Mouse (Mus musculus) skeletal muscle tissue, adult 2 months (tissue): Measurements from ENCODE around the gene Ecsit.
A peak's percentile ranks its signal among the peaks of the same experiment; 100 is the strongest.
"Not testable (repeated sequence)": the region's sequence is repeated elsewhere in the genome, so short reads cannot be mapped to it uniquely, and the experiment has no call there.

Experiments used
- DNase-seq: peaks from one replicate; pipeline ENCODE4 v3.0.0-alpha.2; 2012; ENCODE audit warnings: low read depth, low spot score

Gene Ecsit

DNA sequence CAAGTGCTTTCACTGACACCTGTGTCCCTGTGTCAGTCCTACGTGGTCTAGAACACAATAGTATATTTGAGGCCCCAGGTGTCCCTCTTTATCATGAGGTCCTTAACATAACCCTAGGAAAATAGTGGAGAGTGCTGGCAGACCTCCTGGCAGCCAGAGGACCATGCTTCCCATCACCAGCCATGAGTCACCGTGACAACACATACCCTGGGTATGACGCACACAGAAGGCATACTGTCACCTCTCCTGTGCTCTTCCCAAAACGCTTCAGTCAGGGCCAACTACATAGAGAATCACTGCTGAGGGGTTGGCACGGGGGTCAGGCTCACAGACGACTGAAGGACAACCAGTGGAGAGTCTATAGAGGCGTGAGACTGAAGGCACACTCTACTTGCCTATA is 4.7 kb upstream of the Ecsit start:
- no peak for DNase-seq

DNA sequence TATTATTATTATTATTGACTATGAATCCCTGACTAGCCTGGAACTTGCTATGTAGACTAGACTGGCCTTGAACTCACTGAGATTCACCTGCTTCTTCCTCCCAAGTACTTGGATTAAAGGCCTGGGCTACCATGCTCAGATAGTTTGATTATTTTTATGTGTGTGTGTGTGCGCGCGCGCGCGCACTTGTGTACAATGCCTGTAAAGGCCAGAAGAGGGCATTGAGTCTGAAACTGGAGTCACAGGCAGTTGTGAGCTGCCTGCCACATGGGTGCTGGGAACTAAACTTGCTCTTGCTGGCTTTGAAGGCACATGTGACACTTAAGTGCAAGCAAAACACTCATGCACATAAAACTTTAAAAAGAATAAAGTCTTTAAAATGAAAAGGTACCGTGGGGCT is 4.0 kb upstream of the Ecsit start:
- DNase-seq = no peak

DNA sequence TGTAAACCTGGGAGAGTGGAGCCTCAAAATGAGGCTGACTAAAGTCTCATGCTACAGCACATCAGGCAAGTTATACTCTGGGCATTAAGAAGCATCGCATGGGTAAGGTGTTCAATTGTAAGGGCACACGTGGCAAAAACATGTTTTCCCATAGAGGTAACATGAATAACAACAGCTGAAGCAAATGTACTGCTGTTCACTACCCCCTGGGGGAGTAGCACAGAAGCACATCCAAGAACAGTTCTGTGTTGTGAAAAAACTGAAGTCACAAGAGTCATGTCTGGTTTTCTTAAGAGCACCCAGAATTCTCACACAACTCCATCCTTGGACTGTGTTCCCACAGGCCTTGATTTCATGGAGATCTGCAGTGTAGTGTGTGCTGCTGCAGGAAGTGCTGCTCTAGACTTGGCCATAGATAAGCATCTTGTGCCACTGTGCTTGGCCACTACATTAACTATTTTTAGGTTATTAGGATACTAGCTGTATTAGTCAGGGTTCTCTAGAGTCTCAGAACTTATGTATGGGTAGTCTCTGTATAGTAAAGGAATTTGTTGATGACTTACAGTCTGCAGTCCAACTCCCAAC is 1.9 kb upstream of the Ecsit start:
- no peak for DNase-seq

DNA sequence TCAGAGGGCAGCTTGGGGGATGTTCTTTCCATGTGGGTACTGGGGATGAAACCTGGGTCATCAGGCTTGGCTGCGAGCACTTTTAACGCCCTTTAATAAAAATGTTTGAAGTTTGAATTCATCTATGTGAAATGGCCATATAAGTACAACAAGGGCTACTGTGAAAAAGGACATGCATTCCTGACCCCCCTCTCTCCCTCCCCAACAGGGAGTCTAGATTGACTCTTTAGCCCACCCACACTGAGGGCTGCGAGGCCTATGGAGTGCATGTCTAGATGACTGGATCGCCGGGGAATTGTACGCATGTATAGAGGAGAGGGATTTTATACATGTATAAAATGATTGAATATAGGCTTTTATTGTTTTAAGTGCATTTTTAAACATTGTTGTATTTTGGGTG is 774 bp upstream of the Ecsit start:
- DNase-seq = no peak

DNA sequence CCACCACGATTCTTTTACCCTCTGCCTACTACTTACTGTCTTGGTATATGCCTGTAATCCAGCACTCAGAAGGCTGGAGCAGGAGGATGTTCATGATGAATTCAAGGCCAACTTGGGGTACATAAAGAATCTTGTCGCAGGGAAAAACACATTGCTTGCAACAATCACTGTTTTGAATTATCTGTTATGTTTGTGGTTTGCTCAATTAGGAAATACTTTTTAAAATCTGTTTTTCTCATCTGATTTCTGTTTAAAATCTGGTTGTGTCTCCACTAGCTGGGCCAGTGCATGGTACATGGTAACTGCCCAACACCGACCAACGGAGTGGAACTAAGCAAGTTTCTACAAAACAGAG is 594 bp downstream of the Ecsit start:
- DNase-seq = no peak

DNA sequence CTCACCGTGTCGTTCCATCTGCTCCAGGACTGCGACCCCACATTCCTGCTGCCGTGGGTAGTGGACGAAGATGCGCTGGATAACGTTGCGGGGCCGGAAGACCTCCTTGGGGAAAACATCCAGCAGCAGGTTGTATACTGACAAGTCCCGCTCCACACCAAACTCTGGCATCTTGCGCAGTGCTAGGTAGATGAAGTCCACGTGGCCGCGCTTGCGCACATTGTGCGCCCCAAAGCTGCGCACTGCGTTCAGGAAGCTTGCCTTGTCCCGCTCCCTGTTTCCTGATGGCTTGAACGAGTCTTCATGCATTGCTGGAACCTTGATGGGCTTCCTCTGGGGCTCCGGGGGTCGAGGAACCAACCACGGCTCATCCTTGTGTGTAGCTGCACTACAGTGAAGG is 9.0 kb downstream of the Ecsit start:
- DNase-seq = no peak

DNA sequence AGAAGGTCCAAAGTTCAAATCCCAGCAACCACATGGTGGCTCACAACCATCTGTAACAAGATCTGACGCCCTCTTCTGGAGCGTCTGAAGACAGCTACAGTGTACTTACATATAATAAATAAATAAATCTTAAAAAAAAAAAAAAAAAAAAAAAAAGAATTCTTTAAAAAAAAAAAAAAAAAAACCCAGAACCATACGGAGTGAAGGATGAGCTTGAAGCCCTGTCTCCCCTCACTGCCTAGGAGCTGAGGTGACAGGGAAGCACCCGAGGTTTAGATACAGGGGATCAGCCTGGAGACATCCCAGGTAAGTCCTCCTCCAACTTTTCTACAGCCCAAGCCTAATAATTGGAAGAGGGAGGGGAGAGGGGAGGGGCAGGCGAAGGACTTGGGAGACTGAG is 9.5 kb downstream of the Ecsit start:
- not testable (repeated sequence) for DNase-seq

DNA sequence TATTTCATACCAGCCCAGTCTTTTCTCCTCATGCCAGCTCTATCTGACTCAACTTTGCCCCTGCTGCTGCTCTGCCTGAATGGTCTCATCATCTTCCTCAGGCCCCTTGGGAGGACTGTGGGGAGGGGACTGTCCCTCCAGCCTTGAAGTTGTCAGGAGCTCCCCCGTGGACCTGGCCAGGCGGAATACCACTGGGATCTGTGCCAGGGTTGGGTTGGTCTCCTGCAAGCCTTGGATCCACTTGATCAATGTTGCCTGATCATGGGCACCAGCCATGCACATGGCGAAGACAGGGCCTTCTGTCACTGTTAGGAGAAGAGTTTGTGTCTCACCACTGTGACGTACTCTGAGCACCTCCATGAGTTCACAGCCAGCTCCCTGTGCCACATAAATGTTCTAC is 13.0 kb downstream of the Ecsit start:
- DNase-seq = no peak

DNA sequence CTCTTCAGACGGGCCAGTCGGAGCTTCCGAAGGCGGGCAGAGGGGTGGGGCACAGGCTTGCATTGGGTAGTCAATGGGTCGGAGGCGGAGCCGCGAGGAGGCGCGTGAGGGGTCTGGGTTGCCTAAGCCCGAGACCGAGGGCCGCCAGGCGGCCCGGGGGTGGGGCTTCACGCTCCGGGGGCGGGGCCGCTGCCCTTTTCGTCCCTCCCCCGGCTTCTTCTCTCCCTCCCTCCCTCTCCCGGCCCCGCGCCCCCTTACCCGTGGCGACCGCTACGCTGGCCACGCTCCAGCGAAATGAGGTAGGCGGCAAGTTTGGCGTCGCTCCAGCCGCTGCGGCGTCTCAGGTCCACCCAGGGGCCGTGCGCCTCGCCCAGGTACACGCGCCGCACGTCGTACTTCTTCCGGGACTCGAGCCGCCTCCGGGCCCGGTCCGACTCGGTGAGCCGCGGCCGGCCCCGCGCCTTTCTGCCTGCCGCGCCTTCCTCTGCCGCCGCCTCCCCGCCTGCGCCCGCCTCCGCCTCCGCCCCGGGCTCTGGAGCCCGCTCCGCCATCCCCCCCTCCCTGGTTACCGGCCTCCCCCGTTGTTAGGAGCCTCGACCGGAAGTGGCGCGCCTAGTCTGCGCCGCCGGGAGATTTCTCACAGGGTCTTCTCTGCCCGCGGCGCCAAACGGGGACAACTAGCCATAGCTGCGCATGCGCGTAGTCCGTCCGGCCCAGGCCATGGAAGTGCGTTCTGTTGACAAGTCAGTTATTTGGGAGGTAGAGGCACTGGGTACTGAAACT is 14.3 kb downstream of the Ecsit start, which contains the start of the genes Gm49318 and Zfp653:
Gm49318 (minus strand) TSS at position 469 of the 783 bp plus-strand sequence.
Zfp653 (minus strand) TSS at position 586 of the 783 bp plus-strand sequence.
- DNase-seq = peak; percentile 97

DNA sequence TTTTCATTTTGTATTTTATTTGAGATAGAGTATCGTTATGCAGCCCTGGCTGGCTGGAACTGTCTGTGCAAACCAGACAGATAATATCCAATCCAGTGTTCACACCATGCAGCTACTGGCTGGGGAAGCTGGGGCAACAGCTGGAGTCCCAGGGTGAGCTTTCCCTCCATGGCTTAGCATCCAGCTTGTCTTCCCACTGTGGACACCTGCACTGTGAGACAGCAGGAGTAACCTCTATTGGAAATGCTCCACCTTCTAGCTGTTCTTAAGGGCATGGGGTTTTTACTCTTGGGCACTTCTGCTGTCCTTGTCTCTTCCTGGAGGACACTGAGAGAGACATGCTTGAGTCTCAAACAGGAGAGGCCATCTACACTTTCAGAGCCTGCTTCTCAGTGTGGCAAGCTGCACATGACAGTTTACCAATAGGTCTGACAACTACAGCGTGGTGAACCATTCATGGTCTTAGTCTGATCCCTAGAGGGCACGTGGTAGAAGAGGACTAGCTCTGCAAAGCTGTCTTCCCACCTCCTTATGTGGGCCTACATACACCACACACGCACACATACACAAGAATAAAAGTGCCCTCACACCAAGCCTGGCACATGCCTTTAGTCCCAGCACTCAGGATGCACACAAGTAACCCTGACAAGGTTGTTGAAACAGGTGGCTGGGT is 15.2 kb downstream of the Ecsit start:
- no peak for DNase-seq

DNA sequence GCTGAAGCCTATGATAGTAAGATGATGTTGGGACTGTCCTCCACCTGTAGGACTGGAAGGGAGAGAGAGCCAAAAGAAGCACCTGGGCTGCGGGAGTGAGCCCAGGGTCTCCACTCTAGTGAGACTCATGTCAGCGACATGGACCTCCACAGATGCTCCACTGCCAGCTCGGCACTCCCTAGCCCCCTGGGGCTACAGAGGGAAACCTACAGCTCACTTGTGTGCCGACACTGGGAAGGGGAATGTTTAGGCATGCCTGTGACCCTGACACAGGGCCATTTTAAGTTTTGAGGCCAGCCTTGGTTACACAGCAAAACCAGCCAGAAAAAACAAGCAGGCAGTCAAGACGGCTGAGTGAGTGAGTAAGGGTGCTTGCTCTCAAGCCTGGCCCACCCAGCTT is 18.0 kb downstream of the Ecsit start:
- no peak for DNase-seq

DNA sequence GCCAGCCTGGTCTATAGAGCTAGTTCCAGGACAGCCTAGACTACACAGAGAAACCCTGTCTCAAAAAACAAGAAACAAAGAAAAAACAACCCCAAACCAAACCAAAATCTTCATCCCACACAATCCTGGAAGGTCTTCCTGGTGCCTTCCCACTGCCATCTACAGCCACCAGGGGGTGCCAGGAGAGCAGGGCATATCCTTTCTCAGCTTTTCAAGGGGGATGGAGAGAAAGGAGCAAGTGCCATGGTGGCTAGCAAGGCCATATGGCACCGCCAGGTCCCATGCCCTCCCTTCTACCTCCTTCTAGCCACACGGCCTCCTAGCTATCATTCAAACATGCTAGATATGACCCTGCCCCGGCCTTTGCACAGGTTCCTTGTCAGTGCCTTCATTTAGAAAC is 18.8 kb downstream of the Ecsit start:
- DNase-seq = no peak

DNA sequence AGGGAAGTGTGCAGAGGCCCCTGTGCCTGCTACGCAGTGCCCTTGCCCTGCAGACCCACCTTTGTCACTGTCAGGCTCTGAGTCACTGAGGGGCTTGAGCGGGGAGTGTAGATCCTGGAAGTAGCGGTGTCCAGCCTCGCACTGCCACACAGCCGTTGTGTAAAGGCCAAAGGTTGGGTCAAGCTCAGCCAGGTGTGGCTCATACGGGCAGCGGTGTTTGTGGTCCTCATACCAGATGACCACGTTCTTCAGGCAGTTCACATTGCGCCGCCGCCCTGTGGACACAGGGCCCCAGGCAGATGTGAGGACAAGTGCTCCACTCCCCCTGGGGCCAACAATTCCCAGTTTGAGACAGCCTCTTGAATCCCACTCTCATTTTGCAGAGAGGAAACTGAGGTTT is 19.6 kb downstream of the Ecsit start:
- no peak for DNase-seq

DNA sequence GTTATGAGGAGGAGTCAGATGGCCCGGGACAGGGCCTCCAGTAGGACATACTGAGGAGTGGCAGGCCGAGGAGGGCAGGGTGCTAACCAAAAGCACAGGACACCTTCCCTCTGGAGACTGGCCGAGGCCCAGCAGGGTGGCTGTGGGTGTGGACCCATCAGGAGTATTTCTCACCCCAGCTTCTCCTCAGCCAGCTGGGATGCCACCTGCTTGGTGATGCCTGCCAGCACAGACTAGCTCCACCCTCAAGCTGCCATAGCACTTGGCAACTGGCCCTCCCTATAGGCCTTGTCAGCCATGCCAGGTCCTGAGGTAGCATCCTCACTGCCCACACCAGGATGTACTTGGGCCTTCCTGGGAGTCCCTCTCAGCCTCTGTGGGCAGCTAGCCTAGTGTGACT is 20.9 kb downstream of the Ecsit start:
- no peak for DNase-seq

DNA sequence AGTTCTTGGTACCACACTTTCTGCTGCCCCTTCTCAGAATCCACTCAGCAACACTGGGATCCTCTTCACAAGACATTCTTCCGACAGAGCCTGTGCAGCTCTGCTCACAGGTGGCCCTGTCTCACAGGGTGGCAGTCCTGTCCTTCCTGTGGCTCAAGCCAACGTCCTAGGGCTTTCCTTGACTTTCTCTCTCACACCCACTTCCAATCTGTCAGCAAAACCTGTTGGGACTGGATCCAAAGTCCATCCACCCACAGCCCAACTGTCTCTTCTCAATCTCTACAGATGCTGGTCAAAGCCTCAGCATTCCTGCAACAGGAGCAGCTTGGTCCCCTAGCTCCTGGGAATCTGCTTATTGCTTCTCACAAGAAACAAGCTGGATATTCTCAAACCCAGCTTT is 23.9 kb downstream of the Ecsit start:
- no peak for DNase-seq

DNA sequence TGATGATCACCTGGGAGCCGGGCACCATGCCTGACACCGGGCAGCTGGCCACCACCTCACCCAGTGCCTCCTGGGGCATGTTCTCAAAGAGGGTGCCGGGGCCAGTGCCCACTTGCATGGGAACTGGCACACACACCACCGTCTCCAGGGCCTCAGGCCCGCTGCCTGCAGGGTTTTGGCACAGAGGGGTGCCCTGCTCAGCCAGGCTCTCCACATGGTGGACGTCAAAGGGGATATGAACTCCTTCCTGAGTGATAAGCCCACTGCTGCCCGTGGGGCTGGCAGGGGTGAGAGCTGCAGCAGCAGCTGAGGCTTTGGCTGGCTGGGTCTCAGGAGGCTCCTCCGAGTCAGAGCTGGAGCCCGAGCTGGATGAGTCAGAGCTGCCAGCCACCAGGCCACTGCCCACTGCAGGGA is 27.2 kb downstream of the Ecsit start:
- no peak for DNase-seq

DNA sequence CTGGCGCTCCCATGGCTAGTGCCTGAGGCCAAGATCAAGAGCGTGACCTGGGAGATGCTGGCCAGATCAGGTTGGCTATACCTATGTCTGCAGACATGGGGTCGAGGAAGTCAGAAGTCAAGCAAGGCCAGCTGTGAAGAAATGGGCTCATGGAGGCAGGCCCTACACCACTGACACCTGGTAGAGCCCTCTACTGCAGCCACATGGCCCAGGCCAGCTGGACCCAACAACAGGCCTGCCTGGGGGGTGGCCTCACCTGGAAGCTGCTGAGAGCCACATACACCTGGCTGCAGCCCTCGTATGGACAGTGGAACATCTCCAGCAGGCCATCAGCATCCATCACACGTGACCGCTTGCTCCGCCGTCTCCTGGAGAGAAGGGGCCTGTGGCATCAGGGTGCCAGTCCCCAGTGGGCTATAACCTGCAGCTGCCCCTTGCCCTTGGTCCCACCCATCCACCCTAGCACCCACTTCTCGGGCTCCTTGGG is 28.2 kb downstream of the Ecsit start:
- no peak for DNase-seq

DNA sequence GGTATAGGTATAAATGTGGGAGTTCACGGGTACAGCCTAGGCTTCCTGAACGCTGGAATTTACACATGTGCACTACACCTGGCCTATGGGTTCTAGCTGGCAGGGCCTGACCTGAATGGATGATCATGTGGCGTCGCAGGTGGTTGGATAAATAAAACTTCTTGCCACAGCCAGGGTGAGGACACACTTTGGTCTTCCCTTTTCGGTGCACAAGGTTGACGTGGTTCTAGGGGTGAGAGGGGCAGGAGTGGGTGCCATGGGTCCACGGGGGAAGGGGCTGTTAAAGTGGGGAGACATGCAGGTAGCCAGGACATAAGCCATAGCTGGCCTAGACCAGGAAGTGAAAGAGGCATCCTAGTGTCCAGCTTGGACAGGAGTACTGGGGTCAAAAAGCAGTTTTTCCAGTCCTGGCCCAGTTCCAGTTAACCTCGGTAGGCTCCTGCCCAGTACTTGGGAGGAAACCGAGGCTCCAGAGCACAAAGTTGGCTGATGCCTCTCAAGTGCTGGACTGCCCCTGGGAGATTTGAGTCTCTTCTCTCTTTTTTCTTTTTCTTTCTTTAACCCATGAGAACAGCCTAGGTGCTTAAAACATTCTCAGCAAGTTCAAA is 28.8 kb downstream of the Ecsit start:
- DNase-seq = no peak

DNA sequence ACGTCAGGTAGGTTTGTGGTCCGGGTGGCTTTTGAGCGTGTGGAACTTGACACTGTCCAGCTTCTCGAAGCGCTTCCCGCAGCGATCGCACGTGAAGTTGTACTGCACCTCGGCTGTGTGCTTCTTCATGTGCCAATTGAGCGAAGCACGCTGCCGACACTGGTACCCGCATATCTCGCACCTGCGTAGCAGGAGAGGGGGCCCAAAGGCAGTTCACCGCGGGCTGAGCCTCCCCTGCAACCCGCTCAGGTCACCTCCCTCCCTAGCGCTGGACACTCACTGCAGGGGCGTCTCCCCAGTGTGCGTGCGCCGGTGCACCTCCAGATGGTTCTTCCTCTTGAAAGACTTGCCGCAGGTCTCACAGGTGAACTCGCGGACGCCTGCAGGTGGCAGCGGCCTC is 29.5 kb downstream of the Ecsit start:
- no peak for DNase-seq

DNA sequence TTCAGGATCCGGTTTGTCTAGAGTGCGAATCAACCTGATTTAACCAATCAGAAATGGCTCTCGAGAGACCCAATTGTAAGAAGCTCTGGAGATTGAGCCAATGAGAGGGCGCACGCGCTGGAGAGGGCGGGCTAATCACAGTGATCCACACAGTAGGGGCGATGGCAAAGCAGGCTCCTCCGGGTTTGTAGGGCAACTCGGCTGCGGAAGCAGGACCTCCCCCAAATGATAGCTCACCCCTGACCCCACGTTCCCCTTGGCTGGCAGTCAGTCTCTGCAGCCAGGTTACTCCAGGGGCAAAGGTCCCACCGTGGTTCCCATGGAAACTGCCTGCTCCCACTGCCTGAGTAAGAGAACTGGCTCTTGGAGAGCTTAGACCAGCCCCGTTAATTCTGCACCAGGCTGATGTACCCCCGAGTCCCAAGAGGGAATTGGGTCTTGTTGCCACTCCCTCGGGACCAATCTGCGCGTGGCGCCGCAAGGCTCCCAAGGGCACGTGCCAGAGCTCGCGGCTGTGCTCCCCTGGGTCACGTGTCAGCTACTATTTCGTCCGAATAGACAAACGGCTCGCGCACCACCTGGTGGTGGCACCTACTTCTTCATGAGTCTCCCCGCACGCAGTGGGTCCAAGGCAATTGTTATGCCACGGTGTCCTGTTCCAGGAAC is 30.7 kb downstream of the Ecsit start:
- peak; percentile 38 for DNase-seq

DNA sequence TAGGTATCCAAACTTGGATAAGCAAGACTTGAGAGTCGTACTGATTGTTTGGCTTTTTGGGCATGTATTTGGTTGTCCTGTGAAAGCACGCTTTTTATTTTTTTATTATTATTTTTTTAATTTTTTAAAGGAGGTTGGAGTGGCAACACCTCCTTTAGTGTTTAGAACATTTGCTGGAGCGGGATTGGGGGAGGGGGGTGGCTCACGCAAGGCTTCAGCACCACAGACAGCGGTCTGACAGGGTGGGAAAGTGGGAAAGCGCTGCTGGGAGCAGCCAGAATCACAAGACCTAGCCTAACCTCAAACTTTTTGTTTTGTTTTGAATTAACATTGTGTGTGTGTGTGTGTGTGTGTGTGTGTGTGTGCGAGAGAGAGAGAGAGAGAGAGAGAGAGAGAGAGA is 31.6 kb downstream of the Ecsit start:
- no peak for DNase-seq

DNA sequence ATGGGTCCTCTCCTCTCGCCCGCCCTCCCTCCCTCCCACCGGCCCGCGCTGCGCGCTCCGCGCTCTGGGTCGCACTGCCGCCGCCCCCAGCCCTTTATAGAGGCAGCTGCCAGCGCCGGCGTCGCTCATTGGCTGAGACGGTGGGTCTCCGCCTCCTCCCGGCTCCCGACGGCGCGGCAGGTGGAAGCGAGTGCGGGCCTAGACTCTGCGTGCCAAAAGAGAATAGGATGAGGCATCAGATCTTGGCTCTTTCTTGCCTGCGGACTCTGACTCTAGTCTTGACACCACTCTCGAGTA is 33.3 kb downstream of the Ecsit start, which contains the start of gene Elavl3:
Elavl3 (minus strand) TSS at position 66 of the 297 bp plus-strand sequence.
- DNase-seq = no peak
